8 mouse cellular contexts compared by ENCODE assay signal in genomic region chr2:71655504-71656390, GRCm38 (mm10).
DNase-seq lines count a peak whose midpoint lies in the region; ATAC-seq and TF ChIP-seq lines count a peak whose summit lies in the region.

No protein-coding gene starts in this region.

- H3K79me2 ChIP-seq in myocyte (ENCODE audit: control insufficient read depth, insufficient read depth), result no peaks in the 10 kb centered on the region

- no peak for TF ChIP-seq CTCF in intestine, postnatal 0 days (IDR thresholded peaks at IDR 0.05; ENCODE audit: low read depth)

- H3K4me2 ChIP-seq in forebrain, embryonic 13.5 days, result peak overlapping the region; percentile 63
- peak overlapping the region; percentile 61 for H3K4me2 ChIP-seq in intestine, postnatal 0 days (replicated peaks; ENCODE audit: low read depth)
- H3K4me2 ChIP-seq in myocyte (ENCODE audit: low read depth), result peak overlapping the region; percentile 71

- H3K27ac ChIP-seq in forebrain, embryonic 13.5 days, result peak overlapping the region; percentile 77
- H3K27ac ChIP-seq in intestine, postnatal 0 days (ENCODE audit: low read depth, low read length), result no peak overlapping the region

- TF ChIP-seq POLR2A in myocyte (IDR thresholded peaks at IDR 0.05; ENCODE audit: insufficient read length, low read depth), result no peak

- H3K27me3 ChIP-seq in forebrain, embryonic 13.5 days, result no peaks in the 10 kb centered on the region
- H3K27me3 ChIP-seq in intestine, postnatal 0 days (replicated peaks; ENCODE audit: control insufficient read depth, insufficient read depth, low read length), result no peaks in the 10 kb centered on the region
- no peaks in the 10 kb centered on the region for H3K27me3 ChIP-seq in myocyte (ENCODE audit: control insufficient read depth, insufficient read depth, insufficient read length)

- no peak overlapping the region for H3ac ChIP-seq in myocyte (ENCODE audit: control insufficient read depth, insufficient read length)

- H3K4me1 ChIP-seq in forebrain, embryonic 13.5 days, result peaks cover 41% of the 10 kb centered on the region
- H3K4me1 ChIP-seq in intestine, postnatal 0 days (replicated peaks; ENCODE audit: control insufficient read depth, insufficient read depth, low read length), result no peaks in the 10 kb centered on the region

- peak; percentile 75 for ATAC-seq in forebrain, embryonic 13.5 days
- ATAC-seq in intestine, postnatal 0 days, result no peak

- WGBS in forebrain, embryonic 13.5 days, result 1% methylated on average over 19 of the region's 19 CpGs
- WGBS in intestine, postnatal 0 days, result 10% methylated on average over 19 of the region's 19 CpGs

- peak overlapping the region; percentile 66 for H3K9ac ChIP-seq in forebrain, embryonic 13.5 days
- no peak overlapping the region; the same call in 1 of the 2 replicates for H3K9ac ChIP-seq in intestine, postnatal 0 days (ENCODE audit: low read depth, low read length)

- H3K4me3 ChIP-seq in forebrain, embryonic 13.5 days, result peak overlapping the region; percentile 33
- peak overlapping the region; percentile 7; the same call in 1 of the 2 replicates for H3K4me3 ChIP-seq in intestine, postnatal 0 days (ENCODE audit: low read depth, low read length)
- H3K4me3 ChIP-seq in myocyte, result peak overlapping the region; percentile 16

- no peaks in the 10 kb centered on the region for H3K9me3 ChIP-seq in forebrain, embryonic 13.5 days (replicated peaks)
- no peaks in the 10 kb centered on the region for H3K9me3 ChIP-seq in intestine, postnatal 0 days (ENCODE audit: control insufficient read depth)

- no peaks in the 10 kb centered on the region for H3K36me3 ChIP-seq in forebrain, embryonic 13.5 days (ENCODE audit: poor library complexity, severe bottlenecking)
- no peaks in the 10 kb centered on the region for H3K36me3 ChIP-seq in intestine, postnatal 0 days (ENCODE audit: control insufficient read depth, insufficient read depth)
- no peaks in the 10 kb centered on the region for H3K36me3 ChIP-seq in myocyte (ENCODE audit: control insufficient read depth, insufficient read depth)

- DNase-seq in layer of hippocampus, postnatal 10 days (ENCODE audit: low spot score in 2 of 2), result peak; percentile 18 to 41
- DNase-seq in layer of hippocampus, postnatal 14 days (ENCODE audit: low spot score in 2 of 2), result no peak
- DNase-seq in adrenal gland, postnatal 10 days, result peak; percentile 38
- DNase-seq in urinary bladder, postnatal 25 days (ENCODE audit: low spot score), result no peak
- DNase-seq in cerebellum, postnatal 36 days, result no peak

TF ChIP-seq in myocyte, 11 proteins besides CTCF, POLR2A, EP300 and RAD21:
- no peak for TF ChIP-seq MYOD1 (IDR thresholded peaks at IDR 0.05; ENCODE audit: control insufficient read depth in 1 of 3, insufficient read length in 2 of 3, low read depth in 2 of 3)
- TF ChIP-seq MYOG (IDR thresholded peaks at IDR 0.05; ENCODE audit: control insufficient read depth in 1 of 3, insufficient read depth in 1 of 3, insufficient read length in 2 of 3, low read depth in 2 of 3), result no peak
- TF ChIP-seq REST (IDR thresholded peaks at IDR 0.05; ENCODE audit: insufficient read depth, insufficient read length), result no peak
- TF ChIP-seq TCF3 (IDR thresholded peaks at IDR 0.05; ENCODE audit: insufficient read length, low read depth), result no peak
- no peak for TF ChIP-seq USF1 (IDR thresholded peaks at IDR 0.05; ENCODE audit: low read depth)
- no peak for TF ChIP-seq E2F4 (IDR thresholded peaks at IDR 0.05; ENCODE audit: insufficient read depth)
- TF ChIP-seq POLR2AphosphoS2 (IDR thresholded peaks at IDR 0.05; ENCODE audit: insufficient read length, low read depth), result no peak
- TF ChIP-seq MAX (IDR thresholded peaks at IDR 0.05; ENCODE audit: low read depth), result no peak
- TF ChIP-seq SRF (IDR thresholded peaks at IDR 0.05; ENCODE audit: control insufficient read depth, insufficient read length, low read depth), result no peak
- TF ChIP-seq CEBPB (IDR thresholded peaks at IDR 0.05; ENCODE audit: insufficient read depth, poor library complexity, severe bottlenecking), result no peak
- TF ChIP-seq TCF12 (IDR thresholded peaks at IDR 0.05; ENCODE audit: insufficient read depth, poor library complexity, severe bottlenecking), result no peak

Comparison
In these comparisons a context has a peak if more than half of its experiments do, and no peak if none do; other contexts are left out.
1. DNase-seq: peak in layer of hippocampus, postnatal 10 days (2 of 2) and adrenal gland, postnatal 10 days (single experiment); none in layer of hippocampus, postnatal 14 days (0 of 2), urinary bladder, postnatal 25 days (single experiment) and cerebellum, postnatal 36 days (0 of 2).
2. Peak in every context shown above with its lines, with median percentiles within 50 percentile points of each other: H3K4me2 ChIP-seq and H3K4me3 ChIP-seq.